Mouse (Mus musculus) CH12.LX (cell line): Measurements from ENCODE around the gene Gse1.

ENCODE experiments used
- CTCF ChIP-seq, 2 experiments: IDR thresholded peaks in 1 of 2; conservative IDR thresholded peaks in 1 of 2; 2 replicates each; pipeline ENCODE4 v1.5.1; 2011 to 2012; ENCODE audit warnings: low read depth in 2 of 2, low read length in 2 of 2, improper control_type of control experiment in 1 of 2, inconsistent platforms in 1 of 2, mild to moderate bottlenecking in 1 of 2, moderate library complexity in 1 of 2
- MAFK ChIP-seq: IDR thresholded peaks from 2 replicates; pipeline ENCODE4 v1.6.1; 2011; ENCODE audit warnings: low read length, improper control_type of control experiment; ENCODE audit not compliant: insufficient replicate concordance
- POLR2A ChIP-seq: IDR thresholded peaks from 2 replicates; pipeline ENCODE4 v1.6.1; 2011; ENCODE audit warnings: low read depth, mild to moderate bottlenecking, improper control_type of control experiment, low read length
- TBP ChIP-seq: conservative IDR thresholded peaks from 2 replicates; pipeline ENCODE4 v1.6.1; 2011; ENCODE audit warnings: low read depth, low read length, improper control_type of control experiment
- ZMIZ1 ChIP-seq: IDR thresholded peaks from 2 replicates; pipeline ENCODE4 v1.6.1; 2012; ENCODE audit warnings: low read depth, mild to moderate bottlenecking, inconsistent platforms, low read length, improper control_type of control experiment

DNA sequence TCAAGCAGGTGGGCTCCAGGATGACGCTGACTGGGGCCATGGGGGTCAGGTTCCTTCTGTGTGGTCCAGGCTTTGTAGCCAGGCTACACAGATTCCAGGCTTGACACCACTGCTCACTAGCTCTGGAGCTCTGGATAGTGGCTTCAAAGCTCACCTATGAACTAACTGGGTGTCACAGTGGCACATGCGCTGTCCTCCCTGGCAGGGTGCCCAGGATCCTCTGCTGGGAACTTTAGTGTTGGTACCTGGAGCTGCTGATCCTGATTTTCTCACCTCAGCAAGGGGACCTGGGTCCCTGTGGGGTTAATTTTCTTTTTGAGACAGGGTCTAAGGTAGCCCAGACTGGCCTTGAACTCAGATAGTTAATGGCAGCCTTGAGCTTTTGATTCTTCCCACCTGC lies 173.0 kb downstream of the Gse1 start:
- no peak for TF ChIP-seq TBP
- TF ChIP-seq MAFK: no peak
- no peak for TF ChIP-seq CTCF (conservative IDR thresholded peaks at IDR 0.05 in 1 of 2, IDR thresholded peaks at IDR 0.05 in 1 of 2; ENCODE audit: low read depth in 2 of 2, low read length in 2 of 2)
- TF ChIP-seq POLR2A: no peak
- TF ChIP-seq ZMIZ1: no peak
